Mouse (Mus musculus) kidney, embryonic 16.5 days (tissue): ENCODE measurements at regions not wholly inside any gene's neighbourhood (a gene's known extent, or its start where the extent isn't known, plus 50 kb on each side); places are given as distances from the start of the nearest gene placed in this dataset.
A peak's percentile ranks its signal among the peaks of the same experiment; 100 is the strongest.

ENCODE experiments used
- ATAC-seq: fragments of 200-750 bp; cut with Nextera tagmentation; 2 replicates; pipeline ENCODE4 v1.8.0; 2017; ENCODE audit warnings: moderate TSS enrichment; ENCODE audit not compliant: low FRiP score, low TSS enrichment
- H3K27ac ChIP-seq: fragments of 300-500 bp; sonication (generic); 2 replicates; pipeline ENCODE4 v1.5.1; 2014; ENCODE audit warnings: low read length
- H3K27me3 ChIP-seq: fragments of 300-500 bp; sonication (generic); 2 replicates; pipeline ENCODE4 v1.6.1; 2014; ENCODE audit warnings: low read length, control low read depth, mixed read lengths; ENCODE audit not compliant: insufficient read depth
- H3K36me3 ChIP-seq: fragments of 300-500 bp; sonication (generic); 2 replicates; pipeline ENCODE4 v1.6.1; 2014; ENCODE audit warnings: low read length, control low read depth, mixed read lengths; ENCODE audit not compliant: insufficient read depth
- H3K4me1 ChIP-seq: fragments of 300-500 bp; sonication (generic); 2 replicates; pipeline ENCODE4 v1.6.1; 2014; ENCODE audit warnings: low read length, control low read depth, mixed read lengths; ENCODE audit not compliant: insufficient read depth
- H3K4me2 ChIP-seq: fragments of 300-500 bp; sonication (generic); replicated peaks from 2 replicates; pipeline ENCODE4 v1.6.1; 2014; ENCODE audit warnings: low read depth, low read length
- H3K4me3 ChIP-seq: fragments of 300-500 bp; sonication (generic); 2 replicates; pipeline ENCODE4 v1.5.1; 2014; ENCODE audit warnings: mild to moderate bottlenecking, low read length
- H3K9ac ChIP-seq: fragments of 300-500 bp; sonication (generic); replicated peaks from 2 replicates; pipeline ENCODE4 v1.6.1; 2014; ENCODE audit warnings: low read length
- H3K9me3 ChIP-seq: fragments of 300-500 bp; sonication (generic); 2 replicates; pipeline ENCODE4 v1.6.1; 2016; ENCODE audit warnings: low read length, control low read depth
- WGBS: fragments of 180-500 bp; shearing (Covaris S2); extraction: QIAGEN DNeasy Blood & Tissue Kit; methylation state at CpG from one replicate; pipeline ENCODE4 v1.1.7; 2014; 5-methylcytosine and 5-hydroxymethylcytosine counted together

- Histone ChIP-seq H3K4me1 (no peaks in the 10 kb centered on the region), H3K27me3 (no peaks in the 10 kb centered on the region), H3K9me3 (no peaks in the 10 kb centered on the region), H3K36me3 (no peaks in the 10 kb centered on the region), H3K4me3 (no peak overlapping the region), H3K4me2 (no peak overlapping the region), H3K27ac (no peak overlapping the region), H3K9ac (no peak overlapping the region)
- ATAC-seq, result no peak
- WGBS, result 86% methylated on average over 6 of the region's 6 CpGs
These were observed 221.3 kb downstream of the Mtx2 start for GRCm38 (mm10) chr2:75046892-75047291.

- Histone ChIP-seq H3K4me1 (no peaks in the 10 kb centered on the region), H3K4me3 (no peak overlapping the region), H3K27me3 (no peaks in the 10 kb centered on the region), H3K36me3 (no peaks in the 10 kb centered on the region), H3K4me2 (no peak overlapping the region), H3K9ac (no peak overlapping the region), H3K27ac (no peak overlapping the region), H3K9me3 (no peaks in the 10 kb centered on the region)
- no peak for ATAC-seq
- WGBS, result 48% methylated on average over 6 of the region's 6 CpGs
These were observed 222.5 kb downstream of the Mtx2 start for GRCm38 (mm10) chr2:75048071-75048470.

- Histone ChIP-seq H3K9me3 (no peaks in the 10 kb centered on the region), H3K4me2 (peak overlapping the region; percentile 76), H3K27me3 (peaks cover 5% of the 10 kb centered on the region; the same call in 1 of the 2 replicates), H3K4me3 (peak overlapping the region; percentile 45), H3K4me1 (peaks cover 5% of the 10 kb centered on the region), H3K27ac (0 out of 2 replicates have a peak overlapping the region, but pooled peaks have one; percentile 50), H3K9ac (peak overlapping the region; percentile 63), H3K36me3 (no peaks in the 10 kb centered on the region)
- peak; percentile 49 for ATAC-seq
- 18% methylated on average over 14 of the region's 14 CpGs for WGBS
These were observed 229.0 kb downstream of the Mtx2 start for GRCm38 (mm10) chr2:75054474-75055186.

GRCm38 (mm10) chr2:75055187-75055543, 229.6 kb downstream of the Mtx2 start:
- peak overlapping the region; percentile 45 for H3K4me3 ChIP-seq
- peaks cover 5% of the 10 kb centered on the region for H3K4me1 ChIP-seq
- H3K36me3 ChIP-seq, result no peaks in the 10 kb centered on the region
- peak overlapping the region; percentile 76 for H3K4me2 ChIP-seq
- H3K27ac ChIP-seq, result no peak overlapping the region
- ATAC-seq, result no peak
- peaks cover 5% of the 10 kb centered on the region; the same call in 1 of the 2 replicates for H3K27me3 ChIP-seq
- H3K9me3 ChIP-seq, result no peaks in the 10 kb centered on the region
- H3K9ac ChIP-seq, result peak overlapping the region; percentile 63
- 0% methylated on average over 6 of the region's 6 CpGs for whole genome bisulfite sequencing

- Histone ChIP-seq H3K9ac (no peak overlapping the region), H3K4me1 (peaks cover 27% of the 10 kb centered on the region), H3K27ac (no peak overlapping the region), H3K4me3 (no peak overlapping the region), H3K36me3 (no peaks in the 10 kb centered on the region), H3K4me2 (no peak overlapping the region), H3K9me3 (no peaks in the 10 kb centered on the region), H3K27me3 (peaks cover 5% of the 10 kb centered on the region; the same call in 1 of the 2 replicates)
- ATAC-seq, result no peak
- 23% methylated on average over 7 of the region's 7 CpGs for WGBS
These were observed 235.4 kb downstream of the Mtx2 start for GRCm38 (mm10) chr2:75061009-75061408.

DNA sequence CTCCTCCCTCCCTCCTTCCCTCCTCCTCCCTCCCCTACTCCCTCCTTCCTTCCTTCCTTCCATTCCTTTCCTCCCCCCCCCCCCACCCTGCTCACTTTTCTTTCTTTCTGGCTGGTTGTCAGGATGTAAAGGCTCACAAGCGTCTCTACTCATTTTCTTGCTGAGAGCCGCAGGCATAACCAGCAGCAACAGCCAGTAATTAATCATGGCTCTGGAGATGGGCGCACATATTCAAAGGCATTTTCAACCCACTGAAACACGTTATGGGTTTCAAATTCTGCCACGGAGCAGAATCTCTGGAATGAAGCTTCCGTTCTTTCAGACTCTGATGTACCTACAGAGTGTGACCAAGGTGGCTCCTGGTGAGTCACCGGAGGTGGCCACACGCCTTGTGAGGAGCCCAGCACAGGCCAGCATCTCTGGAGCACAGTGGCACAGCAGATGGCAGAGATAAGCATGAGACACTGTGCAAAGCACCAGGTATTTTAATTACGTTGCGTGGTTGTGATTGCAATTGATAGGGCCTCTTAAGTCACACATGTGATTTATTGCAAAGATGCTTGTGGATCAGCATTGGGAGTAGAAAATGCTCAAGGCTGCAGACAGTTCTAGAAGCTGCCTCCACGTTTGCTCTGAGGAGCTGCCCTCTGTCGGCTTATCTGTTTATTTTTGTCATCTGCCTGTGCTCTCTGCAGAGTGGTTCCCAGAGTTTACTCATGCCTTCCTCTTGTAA, 236.0 kb downstream of the Mtx2 start:
- Histone ChIP-seq H3K36me3 (no peaks in the 10 kb centered on the region), H3K4me3 (no peak overlapping the region), H3K9me3 (no peaks in the 10 kb centered on the region), H3K9ac (no peak overlapping the region), H3K4me2 (0 out of 2 replicates have a peak overlapping the region, but pooled peaks have one; percentile 11), H3K27me3 (peaks cover under 1% of the 10 kb centered on the region; the same call in 1 of the 2 replicates), H3K4me1 (peaks cover 27% of the 10 kb centered on the region), H3K27ac (no peak overlapping the region)
- 17% methylated on average over 12 of the region's 12 CpGs for WGBS
- no peak for ATAC-seq

GRCm38 (mm10) chr2:75062189-75062510, 236.5 kb downstream of the Mtx2 start:
- Histone ChIP-seq H3K4me2 (no peak overlapping the region), H3K36me3 (no peaks in the 10 kb centered on the region), H3K4me1 (peaks cover 27% of the 10 kb centered on the region), H3K9me3 (no peaks in the 10 kb centered on the region), H3K27ac (no peak overlapping the region), H3K4me3 (no peak overlapping the region), H3K9ac (no peak overlapping the region), H3K27me3 (no peaks in the 10 kb centered on the region; the same call in 1 of the 2 replicates)
- 0 out of 2 replicates have a peak, but pooled peaks have one; percentile 13 for ATAC-seq
- WGBS, result 66% methylated on average over 7 of the region's 7 CpGs

- no peaks in the 10 kb centered on the region for H3K36me3 ChIP-seq
- H3K4me3 ChIP-seq, result no peak overlapping the region
- no peaks in the 10 kb centered on the region; the same call in 1 of the 2 replicates for H3K27me3 ChIP-seq
- no peaks in the 10 kb centered on the region for H3K9me3 ChIP-seq
- H3K27ac ChIP-seq, result no peak overlapping the region
- no peak overlapping the region for H3K9ac ChIP-seq
- peaks cover 27% of the 10 kb centered on the region for H3K4me1 ChIP-seq
- 21% methylated on average over 10 of the region's 10 CpGs for WGBS
- H3K4me2 ChIP-seq, result no peak overlapping the region
- ATAC-seq, result peak; percentile 32
These were observed 239.0 kb downstream of the Mtx2 start for GRCm38 (mm10) chr2:75064406-75065115.

GRCm38 (mm10) chr2:75065304-75065703, 239.7 kb downstream of the Mtx2 start:
- H3K9me3 ChIP-seq, result no peaks in the 10 kb centered on the region
- H3K9ac ChIP-seq, result no peak overlapping the region
- H3K27ac ChIP-seq, result no peak overlapping the region
- H3K4me1 ChIP-seq, result peaks cover 27% of the 10 kb centered on the region
- no peak overlapping the region for H3K4me3 ChIP-seq
- ATAC-seq, result no peak
- 37% methylated on average over 2 of the region's 2 CpGs for WGBS
- H3K27me3 ChIP-seq, result no peaks in the 10 kb centered on the region
- H3K36me3 ChIP-seq, result no peaks in the 10 kb centered on the region
- H3K4me2 ChIP-seq, result no peak overlapping the region
